Mouse (Mus musculus) midbrain, postnatal 0 days (tissue): ENCODE results near the gene Myct1. TPM values are rescaled to one million over a fixed set of nuclear protein-coding genes. Genes with fewer than 3 reads are reported as not detected.

ENCODE experiments used
- ATAC-seq: fragments of 200-750 bp; cut with Nextera tagmentation; 2 replicates; pipeline ENCODE4 v1.8.0; 2017; ENCODE audit warnings: moderate number of reproducible peaks, mild to moderate bottlenecking, moderate TSS enrichment, moderate library complexity; ENCODE audit not compliant: low FRiP score
- DNase-seq: peaks from one replicate; pipeline ENCODE4 v3.0.0-alpha.2; 2015; ENCODE audit warnings: low spot score
- H3K27ac ChIP-seq: fragments of 300-500 bp; sonication (generic); 2 replicates; pipeline ENCODE4 v1.5.1; 2014; ENCODE audit warnings: low read depth, mild to moderate bottlenecking, low read length, mixed read lengths
- H3K27me3 ChIP-seq: fragments of 300-500 bp; sonication (generic); 2 replicates; pipeline ENCODE4 v1.6.1; 2014; ENCODE audit warnings: low read length, control low read depth, mixed read lengths; ENCODE audit not compliant: insufficient read depth
- H3K36me3 ChIP-seq: fragments of 300-500 bp; sonication (generic); 2 replicates; pipeline ENCODE4 v1.6.1; 2014; ENCODE audit warnings: low read length, control low read depth, mixed read lengths; ENCODE audit not compliant: insufficient read depth
- H3K4me1 ChIP-seq: fragments of 300-500 bp; sonication (generic); 2 replicates; pipeline ENCODE4 v1.6.1; 2014; ENCODE audit warnings: mild to moderate bottlenecking, control low read depth, antibody characterized with exemption, low read length, mixed read lengths; ENCODE audit not compliant: insufficient read depth
- H3K4me2 ChIP-seq: fragments of 300-500 bp; sonication (generic); 2 replicates; pipeline ENCODE4 v1.6.1; 2014; ENCODE audit warnings: low read depth, mild to moderate bottlenecking, low read length, mixed read lengths; ENCODE audit not compliant: poor library complexity, severe bottlenecking
- H3K4me3 ChIP-seq: fragments of 300-500 bp; sonication (generic); 2 replicates; pipeline ENCODE4 v1.5.1; 2014; ENCODE audit warnings: low read depth, mild to moderate bottlenecking, low read length, moderate library complexity
- H3K9ac ChIP-seq: fragments of 300-500 bp; sonication (generic); replicated peaks from 2 replicates; pipeline ENCODE4 v1.6.1; 2014; ENCODE audit warnings: mild to moderate bottlenecking, low read length, moderate library complexity, mixed read lengths; ENCODE audit not compliant: poor library complexity, severe bottlenecking
- H3K9me3 ChIP-seq: fragments of 300-500 bp; sonication (generic); 2 replicates; pipeline ENCODE4 v1.6.1; 2016; ENCODE audit warnings: low read length, control low read depth
- CTCF ChIP-seq: IDR thresholded peaks from 2 replicates; pipeline ENCODE4 v1.5.1; 2016; ENCODE audit warnings: antibody characterized with exemption, mild to moderate bottlenecking
- WGBS: fragments of 180-500 bp; shearing (Covaris S2); extraction: QIAGEN DNeasy Blood & Tissue Kit; methylation state at CpG from one replicate; pipeline ENCODE4 v1.1.7; 2014; 5-methylcytosine and 5-hydroxymethylcytosine counted together
- polyA plus RNA-seq: library from polyadenylated mRNA; unstranded; fragments of >200 nt; fragmentation: Nextera tagmentation; extraction: Ambion mirVana; gene quantifications from 2 replicates; pipeline ENCODE4 v1.2.1, GENCODE M21; 2015
- total RNA-seq: library from RNA; depleted of rRNA; stranded (reverse); fragments of >200 nt; gene quantifications from 2 replicates; pipeline ENCODE4 v1.2.3, GENCODE M21; 2014; rRNA removed

The Myct1 gene
- total RNA-seq: 0.28 and 0.38 TPM in 2 replicates
- 0.61 and 0.79 TPM in 2 replicates for polyA plus RNA-seq

- no peaks in the 10 kb centered on the region for H3K9me3 ChIP-seq
- ATAC-seq: no peak
- H3K9ac ChIP-seq: no peak within 1 kb of the TSS
- no peaks in the 10 kb centered on the region for H3K4me1 ChIP-seq
- DNase-seq: no peak
- WGBS: 61% methylated on average over 5 of the region's 5 CpGs
- no peak for TF ChIP-seq CTCF
- H3K36me3 ChIP-seq: no peaks in the 10 kb centered on the region
- H3K27me3 ChIP-seq: no peaks in the 10 kb centered on the region
- H3K27ac ChIP-seq: no peak within 1 kb of the TSS
- no peak within 1 kb of the TSS for H3K4me3 ChIP-seq
- H3K4me2 ChIP-seq: no peak within 1 kb of the TSS
These were observed at the start of gene Myct1 for GRCm38 (mm10) chr10:5593464-5593863. Gene Myct1 (plus strand): TSS chr10:5593775.

GRCm38 (mm10) chr10:5546428-5546827 is 47.1 kb upstream of the Myct1 start:
- Histone ChIP-seq H3K9ac (no peak overlapping the region), H3K27me3 (no peaks in the 10 kb centered on the region), H3K36me3 (no peaks in the 10 kb centered on the region), H3K9me3 (no peaks in the 10 kb centered on the region), H3K27ac (no peak overlapping the region), H3K4me3 (no peak overlapping the region), H3K4me2 (no peak overlapping the region), H3K4me1 (no peaks in the 10 kb centered on the region; the same call in 1 of the 2 replicates)
- TF ChIP-seq CTCF: no peak
- ATAC-seq: no peak
- DNase-seq: no peak
- 97% methylated on average over 5 of the region's 5 CpGs for WGBS

- no peak for DNase-seq
- Histone ChIP-seq H3K36me3 (no peaks in the 10 kb centered on the region), H3K27me3 (no peaks in the 10 kb centered on the region), H3K4me2 (no peak overlapping the region), H3K9ac (no peak overlapping the region), H3K9me3 (no peaks in the 10 kb centered on the region), H3K4me3 (no peak overlapping the region), H3K4me1 (no peaks in the 10 kb centered on the region; the same call in 1 of the 2 replicates), H3K27ac (no peak overlapping the region)
- 93% methylated on average over 9 of the region's 9 CpGs for WGBS
- no peak for TF ChIP-seq CTCF
- no peak for ATAC-seq
These were observed 45.8 kb upstream of the Myct1 start for GRCm38 (mm10) chr10:5547769-5548168.

DNA sequence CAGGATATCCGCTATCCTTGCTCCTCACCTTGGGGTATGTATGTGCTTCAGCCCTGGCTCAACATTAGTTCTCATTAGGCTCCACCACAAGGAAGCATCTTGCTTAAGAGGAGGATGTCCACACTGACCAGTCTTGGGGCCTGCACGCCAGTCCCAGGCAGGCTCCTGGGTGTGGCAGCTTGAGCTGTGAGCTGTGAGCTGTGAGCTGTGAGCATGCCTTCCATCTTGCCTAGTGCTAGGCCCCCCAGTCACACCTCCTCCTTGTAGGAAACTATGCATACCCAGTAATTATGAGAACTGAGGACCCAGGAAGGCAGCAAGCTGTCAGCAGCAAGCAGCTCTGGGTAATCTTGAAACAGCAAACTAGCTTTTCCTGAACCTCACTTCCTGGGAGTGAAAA is 44.9 kb upstream of the Myct1 start:
- H3K36me3 ChIP-seq: no peaks in the 10 kb centered on the region
- H3K4me2 ChIP-seq: peak overlapping the region; percentile 70
- no peak for DNase-seq
- H3K9ac ChIP-seq: no peak overlapping the region
- H3K27ac ChIP-seq: no peak overlapping the region
- 89% methylated on average over 2 of the region's 2 CpGs for WGBS
- no peaks in the 10 kb centered on the region for H3K9me3 ChIP-seq
- no peaks in the 10 kb centered on the region; the same call in 1 of the 2 replicates for H3K4me1 ChIP-seq
- no peak for TF ChIP-seq CTCF
- H3K27me3 ChIP-seq: no peaks in the 10 kb centered on the region
- no peak for ATAC-seq
- no peak overlapping the region for H3K4me3 ChIP-seq

DNA sequence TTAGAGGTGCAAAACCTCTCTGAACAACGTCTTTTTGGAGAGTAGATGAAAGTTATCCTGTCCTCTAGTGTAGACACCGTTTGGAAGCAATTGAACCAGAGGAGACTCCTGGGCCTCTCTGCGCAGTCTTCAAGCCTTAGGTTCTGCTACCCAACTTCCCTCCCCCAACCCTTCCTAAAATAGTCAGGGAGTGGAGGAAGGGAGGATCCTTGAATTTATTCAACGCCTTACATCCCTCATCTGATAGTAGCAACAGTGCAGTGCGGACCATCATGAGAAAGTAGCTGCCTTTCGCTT is 43.8 kb upstream of the Myct1 start:
- no peak for TF ChIP-seq CTCF
- H3K27ac ChIP-seq: peak overlapping the region; percentile 87

DNA sequence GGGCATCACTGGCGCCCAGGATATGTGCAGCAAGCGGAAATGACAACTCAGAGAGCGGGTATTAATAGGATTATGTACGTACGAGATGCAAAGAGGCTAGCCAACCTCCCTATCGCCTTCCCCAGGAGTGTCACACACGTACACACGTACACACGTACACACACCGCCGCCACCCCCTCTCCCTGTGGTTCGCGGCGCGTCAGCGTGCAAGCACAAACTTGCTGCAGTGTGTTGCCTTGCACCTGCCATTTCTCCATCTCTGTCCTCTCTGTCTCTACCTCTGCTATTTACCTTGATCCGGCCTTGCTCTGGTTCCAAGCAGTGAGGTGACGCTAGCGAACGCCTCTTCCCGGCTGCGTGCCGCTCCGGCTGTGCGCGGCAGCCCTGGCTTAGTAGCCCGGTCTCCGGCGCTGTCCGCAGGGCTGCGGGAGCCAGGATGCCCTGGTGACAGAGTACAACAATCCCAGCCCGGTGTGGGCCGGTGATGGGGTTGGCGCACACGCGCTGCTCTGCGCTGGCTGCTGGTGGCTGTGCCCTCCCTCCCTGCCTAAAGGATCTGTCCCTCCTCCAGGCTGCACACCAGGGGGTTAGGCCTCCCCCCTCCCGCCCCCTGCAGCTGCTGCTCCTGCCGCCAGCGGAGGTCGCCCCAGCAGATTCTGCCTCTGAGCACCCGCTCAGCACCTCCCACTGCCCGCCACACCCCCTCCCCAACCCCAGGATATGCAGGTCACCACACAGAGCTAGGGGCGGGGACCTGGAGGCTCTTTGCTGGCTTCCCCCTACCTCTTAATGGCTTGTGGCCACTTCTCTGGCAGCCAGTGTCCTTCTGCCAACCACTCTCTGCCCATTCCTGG is 43.2 kb upstream of the Myct1 start:
- Histone ChIP-seq H3K9ac (peak overlapping the region; percentile 83), H3K4me2 (peak overlapping the region; percentile 70), H3K4me3 (peak overlapping the region; percentile 62), H3K36me3 (no peaks in the 10 kb centered on the region), H3K27ac (peak overlapping the region; percentile 87), H3K9me3 (no peaks in the 10 kb centered on the region), H3K4me1 (no peaks in the 10 kb centered on the region; the same call in 1 of the 2 replicates), H3K27me3 (no peaks in the 10 kb centered on the region)
- peak; percentile 63 for TF ChIP-seq CTCF
- WGBS: under 1% methylated on average over 44 of the region's 44 CpGs
- DNase-seq: peak; percentile 72
- ATAC-seq: peak; percentile 88

More for the DNA sequence above, 43.8 kb upstream of the Myct1 start:
- ATAC-seq: no peak; the same call in 1 of the 2 replicates
- Histone ChIP-seq H3K27me3 (no peaks in the 10 kb centered on the region), H3K4me2 (peak overlapping the region; percentile 70), H3K4me3 (peak overlapping the region; percentile 62), H3K9me3 (no peaks in the 10 kb centered on the region), H3K4me1 (no peaks in the 10 kb centered on the region; the same call in 1 of the 2 replicates), H3K36me3 (no peaks in the 10 kb centered on the region), H3K9ac (peak overlapping the region; percentile 83)
- no peak for DNase-seq
- WGBS: 3% methylated on average over 6 of the region's 6 CpGs
